Mouse (Mus musculus): Measurements from ENCODE around the gene Mat2a. TPM values are rescaled to one million over a fixed set of nuclear protein-coding genes. Genes with fewer than 3 reads are reported as not detected.
A peak's percentile ranks its signal among the peaks of the same experiment; 100 is the strongest.

Gene Mat2a
- polyA plus RNA-seq, 1 experiment from 2014 or later: 463 TPM

DNA sequence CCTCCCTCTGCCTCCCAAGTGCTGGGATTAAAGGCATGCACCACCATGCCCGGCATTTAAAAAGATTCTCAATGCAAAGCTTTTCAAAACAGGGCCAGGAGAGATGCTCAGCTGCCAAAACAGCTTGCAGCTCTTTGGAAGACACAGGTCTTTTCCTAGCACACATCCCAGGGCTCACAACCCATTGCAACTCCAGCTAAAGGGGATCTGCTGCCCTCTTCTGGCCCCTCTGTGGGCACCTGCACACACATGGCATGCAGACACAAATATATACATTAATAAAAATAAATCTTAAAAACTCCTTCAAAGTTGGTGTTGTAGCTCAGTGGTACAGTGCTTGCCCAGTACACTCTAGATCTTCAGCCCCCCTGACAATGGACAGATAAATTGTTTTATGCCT is 29.4 kb downstream of the Mat2a start:
- H3K27ac ChIP-seq (ENCODE audit: low read depth, low read length): no peak overlapping the region
- 48% methylated on average over 1 of the region's 1 CpGs for WGBS
- no peaks in the 10 kb centered on the region for H3K9me3 ChIP-seq (ENCODE audit: control insufficient read depth, low read length)
- ATAC-seq (ENCODE audit: low FRiP score, low TSS enrichment): no peak
- peaks cover 3% of the 10 kb centered on the region for H3K4me1 ChIP-seq (ENCODE audit: control insufficient read depth, insufficient read depth, low read length)
- no peaks in the 10 kb centered on the region for H3K36me3 ChIP-seq (ENCODE audit: control insufficient read depth, insufficient read depth, low read length)
- H3K27me3 ChIP-seq (ENCODE audit: control insufficient read depth, insufficient read depth, low read length): no peaks in the 10 kb centered on the region
- no peak overlapping the region for H3K4me3 ChIP-seq (ENCODE audit: low read length)
- no peak overlapping the region for H3K4me2 ChIP-seq (replicated peaks; ENCODE audit: low read depth, low read length)
- no peak overlapping the region for H3K9ac ChIP-seq (ENCODE audit: low read depth, low read length)

DNA sequence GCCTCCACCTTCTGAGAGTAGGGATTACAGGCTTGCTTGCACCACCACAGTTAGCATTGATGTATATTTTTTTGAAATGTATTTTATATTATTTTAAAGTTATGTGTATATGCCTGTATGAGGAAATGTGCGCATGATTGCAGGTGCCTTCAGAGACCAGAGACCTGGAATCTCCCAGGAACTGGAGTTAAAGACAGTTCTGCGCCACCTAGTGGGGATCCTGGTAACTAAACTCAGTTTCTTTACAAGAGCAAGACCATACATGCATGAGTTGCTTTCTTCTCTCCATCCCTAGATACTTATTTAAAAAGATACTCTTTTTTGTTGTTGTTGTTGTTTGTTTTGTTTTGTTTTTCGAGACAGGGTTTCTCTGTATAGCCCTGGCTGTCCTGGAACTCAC is 29.8 kb downstream of the Mat2a start:
- H3K36me3 ChIP-seq (ENCODE audit: control insufficient read depth, insufficient read depth, low read length): no peaks in the 10 kb centered on the region
- H3K4me2 ChIP-seq (replicated peaks; ENCODE audit: low read depth, low read length): no peak overlapping the region
- no peak for ATAC-seq (ENCODE audit: low FRiP score, low TSS enrichment)
- H3K9ac ChIP-seq (ENCODE audit: low read depth, low read length): no peak overlapping the region
- no peak overlapping the region for H3K4me3 ChIP-seq (ENCODE audit: low read length)
- 14% methylated on average over 3 of the region's 3 CpGs for WGBS
- no peaks in the 10 kb centered on the region for H3K27me3 ChIP-seq (ENCODE audit: control insufficient read depth, insufficient read depth, low read length)
- H3K9me3 ChIP-seq (ENCODE audit: control insufficient read depth, low read length): no peaks in the 10 kb centered on the region
- no peaks in the 10 kb centered on the region for H3K4me1 ChIP-seq (ENCODE audit: control insufficient read depth, insufficient read depth, low read length)
- H3K27ac ChIP-seq (ENCODE audit: low read depth, low read length): no peak overlapping the region

- Histone ChIP-seq H3K27ac (ENCODE audit: low read depth, low read length) (no peak overlapping the region), H3K4me2 (replicated peaks; ENCODE audit: low read depth, low read length) (no peak overlapping the region), H3K27me3 (ENCODE audit: control insufficient read depth, insufficient read depth, low read length) (no peaks in the 10 kb centered on the region), H3K9me3 (ENCODE audit: control insufficient read depth, low read length) (no peaks in the 10 kb centered on the region), H3K4me1 (ENCODE audit: control insufficient read depth, insufficient read depth, low read length) (no peaks in the 10 kb centered on the region), H3K9ac (ENCODE audit: low read depth, low read length) (no peak overlapping the region), H3K36me3 (ENCODE audit: control insufficient read depth, insufficient read depth, low read length) (no peaks in the 10 kb centered on the region), H3K4me3 (ENCODE audit: low read length) (no peak overlapping the region)
- peak; percentile 74 for ATAC-seq (ENCODE audit: low FRiP score, low TSS enrichment)
- 3% methylated on average over 5 of the region's 5 CpGs for WGBS
These were observed 32.2 kb downstream of the Mat2a start for GRCm38 (mm10) chr6:72407119-72407518.

DNA sequence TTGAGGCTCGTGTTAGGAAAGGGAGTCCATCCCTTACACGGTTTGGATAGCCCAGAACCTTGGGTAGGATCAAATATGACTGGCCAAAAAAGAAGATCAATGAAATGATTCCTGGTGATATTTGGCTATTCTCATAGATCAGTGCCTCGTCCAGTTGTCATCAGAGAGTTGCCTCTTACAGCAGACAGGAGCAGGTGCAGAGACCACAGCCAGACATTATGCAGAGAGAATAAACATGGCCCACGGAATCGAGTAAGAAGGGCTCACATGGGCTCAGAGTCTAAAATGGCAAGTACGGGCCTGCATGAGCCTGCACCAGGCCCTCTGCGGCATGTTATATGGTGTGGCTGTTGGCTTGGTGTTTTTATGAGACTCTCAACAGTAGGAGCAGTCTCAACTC is 34.0 kb downstream of the Mat2a start:
- no peak for ATAC-seq (ENCODE audit: low FRiP score, low TSS enrichment)
- WGBS: 80% methylated on average over 7 of the region's 7 CpGs
- Histone ChIP-seq H3K4me3 (ENCODE audit: low read length) (no peak overlapping the region), H3K36me3 (ENCODE audit: control insufficient read depth, insufficient read depth, low read length) (no peaks in the 10 kb centered on the region), H3K9ac (ENCODE audit: low read depth, low read length) (no peak overlapping the region), H3K27me3 (ENCODE audit: control insufficient read depth, insufficient read depth, low read length) (no peaks in the 10 kb centered on the region), H3K9me3 (ENCODE audit: control insufficient read depth, low read length) (no peaks in the 10 kb centered on the region), H3K4me1 (ENCODE audit: control insufficient read depth, insufficient read depth, low read length) (no peaks in the 10 kb centered on the region), H3K4me2 (replicated peaks; ENCODE audit: low read depth, low read length) (no peak overlapping the region), H3K27ac (ENCODE audit: low read depth, low read length) (no peak overlapping the region)

- Histone ChIP-seq H3K9me3 (ENCODE audit: control insufficient read depth, low read length) (no peaks in the 10 kb centered on the region), H3K4me2 (replicated peaks; ENCODE audit: low read depth, low read length) (no peak overlapping the region), H3K36me3 (ENCODE audit: control insufficient read depth, insufficient read depth, low read length) (no peaks in the 10 kb centered on the region), H3K4me1 (ENCODE audit: control insufficient read depth, insufficient read depth, low read length) (no peaks in the 10 kb centered on the region), H3K27ac (ENCODE audit: low read depth, low read length) (no peak overlapping the region), H3K4me3 (ENCODE audit: low read length) (no peak overlapping the region), H3K9ac (ENCODE audit: low read depth, low read length) (no peak overlapping the region), H3K27me3 (ENCODE audit: control insufficient read depth, insufficient read depth, low read length) (no peaks in the 10 kb centered on the region)
- no peak; the same call in 1 of the 2 replicates for ATAC-seq (ENCODE audit: low FRiP score, low TSS enrichment)
- 16% methylated on average over 7 of the region's 7 CpGs for WGBS
These were observed 37.5 kb downstream of the Mat2a start for GRCm38 (mm10) chr6:72401875-72402274.

- no peaks in the 10 kb centered on the region for H3K4me1 ChIP-seq (ENCODE audit: control insufficient read depth, insufficient read depth, low read length)
- 47% methylated on average over 2 of the region's 2 CpGs for WGBS
- no peaks in the 10 kb centered on the region for H3K27me3 ChIP-seq (ENCODE audit: control insufficient read depth, insufficient read depth, low read length)
- H3K9me3 ChIP-seq (ENCODE audit: control insufficient read depth, low read length): no peaks in the 10 kb centered on the region
- H3K9ac ChIP-seq (ENCODE audit: low read depth, low read length): no peak overlapping the region
- H3K4me3 ChIP-seq (ENCODE audit: low read length): no peak overlapping the region
- no peak overlapping the region for H3K27ac ChIP-seq (ENCODE audit: low read depth, low read length)
- H3K4me2 ChIP-seq (replicated peaks; ENCODE audit: low read depth, low read length): no peak overlapping the region
- H3K36me3 ChIP-seq (ENCODE audit: control insufficient read depth, insufficient read depth, low read length): no peaks in the 10 kb centered on the region
- no peak for ATAC-seq (ENCODE audit: low FRiP score, low TSS enrichment)
These were observed 39.4 kb downstream of the Mat2a start for GRCm38 (mm10) chr6:72399967-72400366.

DNA sequence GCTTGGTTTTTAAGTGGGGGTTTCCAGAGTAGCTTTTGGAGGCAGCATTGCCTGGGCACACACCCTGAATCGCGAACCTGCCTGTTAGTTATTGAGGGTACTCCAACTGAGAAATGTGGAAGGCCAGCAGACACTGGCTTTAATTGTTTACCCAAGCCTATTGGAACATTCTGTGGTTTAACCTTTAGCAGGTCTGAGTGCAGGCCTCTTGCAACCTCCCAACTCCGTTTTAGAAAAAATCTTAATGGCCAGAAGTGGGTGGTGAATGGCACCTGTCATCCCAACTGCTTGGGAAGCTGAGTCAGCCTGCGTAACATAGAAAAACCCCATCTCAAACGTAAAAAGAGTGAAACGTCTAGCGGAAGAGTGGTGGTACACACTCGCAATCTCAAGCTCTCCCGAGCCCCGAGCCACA is 42.5 kb downstream of the Mat2a start:
- Histone ChIP-seq H3K27me3 (ENCODE audit: control insufficient read depth, insufficient read depth, low read length) (no peaks in the 10 kb centered on the region), H3K4me3 (ENCODE audit: low read length) (no peak overlapping the region), H3K9ac (ENCODE audit: low read depth, low read length) (no peak overlapping the region), H3K9me3 (ENCODE audit: control insufficient read depth, low read length) (no peaks in the 10 kb centered on the region), H3K4me1 (ENCODE audit: control insufficient read depth, insufficient read depth, low read length) (no peaks in the 10 kb centered on the region), H3K4me2 (replicated peaks; ENCODE audit: low read depth, low read length) (no peak overlapping the region), H3K36me3 (ENCODE audit: control insufficient read depth, insufficient read depth, low read length) (no peaks in the 10 kb centered on the region), H3K27ac (ENCODE audit: low read depth, low read length) (no peak overlapping the region)
- 81% methylated on average over 10 of the region's 10 CpGs for WGBS
- ATAC-seq (ENCODE audit: low FRiP score, low TSS enrichment): no peak

DNA sequence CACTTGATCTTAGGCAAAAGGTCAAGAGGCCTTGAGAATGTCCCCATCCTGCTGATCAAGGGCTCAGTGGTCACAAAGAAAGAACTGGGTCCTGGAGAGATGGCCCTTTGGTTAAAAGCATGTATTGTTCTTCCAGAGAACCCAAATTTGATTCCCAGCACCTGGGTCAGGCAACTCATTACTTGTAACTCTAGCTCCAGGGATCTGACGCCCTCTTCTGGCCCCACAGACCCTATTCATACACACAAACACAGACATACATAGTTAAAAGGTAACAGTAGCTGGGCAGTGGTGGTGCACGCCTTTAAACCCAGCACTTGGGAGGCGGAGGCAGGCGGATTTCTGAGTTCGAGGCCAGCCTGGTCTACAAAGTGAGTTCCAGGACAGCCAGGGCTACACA is 47.0 kb downstream of the Mat2a start:
- Histone ChIP-seq H3K4me3 (ENCODE audit: low read length) (no peak overlapping the region), H3K9ac (ENCODE audit: low read depth, low read length) (no peak overlapping the region), H3K27ac (ENCODE audit: low read depth, low read length) (peak overlapping the region; percentile 42; the same call in 1 of the 2 replicates), H3K4me1 (ENCODE audit: control insufficient read depth, insufficient read depth, low read length) (peaks cover 25% of the 10 kb centered on the region), H3K4me2 (replicated peaks; ENCODE audit: low read depth, low read length) (no peak overlapping the region), H3K27me3 (ENCODE audit: control insufficient read depth, insufficient read depth, low read length) (no peaks in the 10 kb centered on the region), H3K36me3 (ENCODE audit: control insufficient read depth, insufficient read depth, low read length) (no peaks in the 10 kb centered on the region), H3K9me3 (ENCODE audit: control insufficient read depth, low read length) (no peaks in the 10 kb centered on the region)
- no peak for ATAC-seq (ENCODE audit: low FRiP score, low TSS enrichment)
- 91% methylated on average over 5 of the region's 5 CpGs for WGBS

DNA sequence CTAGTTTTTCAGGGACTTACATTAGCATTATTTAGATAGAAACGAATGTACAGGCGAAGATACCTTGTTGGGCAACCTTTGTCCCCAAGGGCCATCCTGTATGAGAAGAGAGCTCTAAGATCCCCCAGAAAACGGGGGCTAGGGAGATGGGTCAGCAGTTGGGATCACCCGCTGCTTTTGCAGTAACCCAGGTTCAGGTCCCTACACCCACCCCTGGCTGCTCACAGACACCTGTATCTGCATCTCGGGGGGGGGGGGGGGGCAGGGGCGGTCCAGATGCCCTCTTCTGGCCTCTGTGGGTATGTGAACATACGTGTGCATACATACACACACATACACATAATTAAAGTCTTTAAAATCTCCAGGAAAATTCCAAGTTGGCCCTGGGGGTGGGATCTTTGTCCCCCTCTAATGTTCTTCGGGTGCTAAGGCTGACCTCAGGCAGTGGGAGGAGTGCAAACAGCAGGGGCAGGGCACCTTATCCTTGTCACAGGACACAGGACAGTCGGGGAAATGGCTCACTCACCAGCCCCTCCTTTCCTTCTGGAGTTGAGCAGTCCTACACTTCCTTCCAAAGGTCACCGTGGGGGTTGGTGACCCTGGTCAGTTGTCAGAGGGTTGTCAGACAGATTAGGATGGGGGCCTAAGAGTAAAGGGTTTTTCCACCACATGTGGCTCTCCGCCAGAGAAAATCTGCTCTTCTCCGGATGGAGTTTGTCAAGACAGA is 48.4 kb downstream of the Mat2a start:
- Histone ChIP-seq H3K27me3 (ENCODE audit: control insufficient read depth, insufficient read depth, low read length) (no peaks in the 10 kb centered on the region), H3K9ac (ENCODE audit: low read depth, low read length) (peak overlapping the region; percentile 73; the same call in 1 of the 2 replicates), H3K36me3 (ENCODE audit: control insufficient read depth, insufficient read depth, low read length) (peaks cover 3% of the 10 kb centered on the region; the same call in 1 of the 2 replicates), H3K27ac (ENCODE audit: low read depth, low read length) (peak overlapping the region; percentile 97), H3K4me2 (replicated peaks; ENCODE audit: low read depth, low read length) (peak overlapping the region; percentile 55), H3K4me3 (ENCODE audit: low read length) (peak overlapping the region; percentile 54), H3K9me3 (ENCODE audit: control insufficient read depth, low read length) (no peaks in the 10 kb centered on the region), H3K4me1 (ENCODE audit: control insufficient read depth, insufficient read depth, low read length) (peaks cover 25% of the 10 kb centered on the region)
- ATAC-seq (ENCODE audit: low FRiP score, low TSS enrichment): peak; percentile 82
- WGBS: 13% methylated on average over 12 of the region's 12 CpGs

All from kidney, embryonic 14.5 days (tissue).